Mouse (Mus musculus): ENCODE data around the gene Tbc1d22a.

Tbc1d22a gene

GRCm38 (mm10) chr15:86388597-86388996, 174.3 kb downstream of the Tbc1d22a start:
- DNase-seq (ENCODE audit: low spot score) = no peak

- no peak for DNase-seq (ENCODE audit: low spot score)
Measured at GRCm38 (mm10) chr15:86404866-86405265, 190.6 kb downstream of the Tbc1d22a start.

- peak; percentile 78 for DNase-seq (ENCODE audit: low spot score)
Measured at GRCm38 (mm10) chr15:86405527-86405926, 191.3 kb downstream of the Tbc1d22a start.

GRCm38 (mm10) chr15:86409352-86409751, 195.1 kb downstream of the Tbc1d22a start:
- no peak for DNase-seq (ENCODE audit: low spot score)

GRCm38 (mm10) chr15:86411532-86412080, 197.3 kb downstream of the Tbc1d22a start:
- no peak for DNase-seq (ENCODE audit: low spot score)

GRCm38 (mm10) chr15:86415951-86416350, 201.7 kb downstream of the Tbc1d22a start:
- DNase-seq (ENCODE audit: low spot score) = no peak

- no peak for DNase-seq (ENCODE audit: low spot score)
Measured at GRCm38 (mm10) chr15:86418436-86418835, 204.2 kb downstream of the Tbc1d22a start.

GRCm38 (mm10) chr15:86419620-86420019, 205.4 kb downstream of the Tbc1d22a start:
- no peak for DNase-seq (ENCODE audit: low spot score)

GRCm38 (mm10) chr15:86422858-86423257, 208.6 kb downstream of the Tbc1d22a start:
- DNase-seq (ENCODE audit: low spot score) = no peak

- DNase-seq (ENCODE audit: low spot score) = no peak
Measured at GRCm38 (mm10) chr15:86423884-86424283, 209.6 kb downstream of the Tbc1d22a start.

GRCm38 (mm10) chr15:86424971-86425370, 210.7 kb downstream of the Tbc1d22a start:
- DNase-seq (ENCODE audit: low spot score) = no peak

GRCm38 (mm10) chr15:86426364-86427000, 212.2 kb downstream of the Tbc1d22a start:
- DNase-seq (ENCODE audit: low spot score) = no peak

GRCm38 (mm10) chr15:86427439-86427838, 213.2 kb downstream of the Tbc1d22a start:
- no peak for DNase-seq (ENCODE audit: low spot score)

- no peak for DNase-seq (ENCODE audit: low spot score)
Measured at GRCm38 (mm10) chr15:86428496-86428895, 214.2 kb downstream of the Tbc1d22a start.

- DNase-seq (ENCODE audit: low spot score) = no peak
Measured at GRCm38 (mm10) chr15:86429766-86430335, 215.6 kb downstream of the Tbc1d22a start.

- no peak for DNase-seq (ENCODE audit: low spot score)
Measured at GRCm38 (mm10) chr15:86431539-86432080, 217.4 kb downstream of the Tbc1d22a start.

GRCm38 (mm10) chr15:86432791-86433190, 218.5 kb downstream of the Tbc1d22a start:
- DNase-seq (ENCODE audit: low spot score) = no peak

GRCm38 (mm10) chr15:86433378-86433777, 219.1 kb downstream of the Tbc1d22a start:
- DNase-seq (ENCODE audit: low spot score) = no peak

GRCm38 (mm10) chr15:86434241-86434640, 220.0 kb downstream of the Tbc1d22a start:
- DNase-seq (ENCODE audit: low spot score) = no peak

GRCm38 (mm10) chr15:86437346-86437745, 223.1 kb downstream of the Tbc1d22a start:
- no peak for DNase-seq (ENCODE audit: low spot score)

- DNase-seq (ENCODE audit: low spot score) = no peak
Measured at GRCm38 (mm10) chr15:86439015-86439796, 224.9 kb downstream of the Tbc1d22a start.

- DNase-seq (ENCODE audit: low spot score) = no peak
Measured at GRCm38 (mm10) chr15:86444271-86444670, 230.0 kb downstream of the Tbc1d22a start.

GRCm38 (mm10) chr15:86446064-86446463, 231.8 kb downstream of the Tbc1d22a start:
- no peak for DNase-seq (ENCODE audit: low spot score)

Measured in testis, postnatal 10 days (tissue).